Mouse (Mus musculus): ENCODE measurements around the gene Defb21. TPM values are rescaled to one million over a fixed set of nuclear protein-coding genes. Genes with fewer than 3 reads are reported as not detected.
A peak's percentile ranks its signal among the peaks of the same experiment; 100 is the strongest.

The Defb21 gene
- not detected for polyA plus RNA-seq (2021)

DNA sequence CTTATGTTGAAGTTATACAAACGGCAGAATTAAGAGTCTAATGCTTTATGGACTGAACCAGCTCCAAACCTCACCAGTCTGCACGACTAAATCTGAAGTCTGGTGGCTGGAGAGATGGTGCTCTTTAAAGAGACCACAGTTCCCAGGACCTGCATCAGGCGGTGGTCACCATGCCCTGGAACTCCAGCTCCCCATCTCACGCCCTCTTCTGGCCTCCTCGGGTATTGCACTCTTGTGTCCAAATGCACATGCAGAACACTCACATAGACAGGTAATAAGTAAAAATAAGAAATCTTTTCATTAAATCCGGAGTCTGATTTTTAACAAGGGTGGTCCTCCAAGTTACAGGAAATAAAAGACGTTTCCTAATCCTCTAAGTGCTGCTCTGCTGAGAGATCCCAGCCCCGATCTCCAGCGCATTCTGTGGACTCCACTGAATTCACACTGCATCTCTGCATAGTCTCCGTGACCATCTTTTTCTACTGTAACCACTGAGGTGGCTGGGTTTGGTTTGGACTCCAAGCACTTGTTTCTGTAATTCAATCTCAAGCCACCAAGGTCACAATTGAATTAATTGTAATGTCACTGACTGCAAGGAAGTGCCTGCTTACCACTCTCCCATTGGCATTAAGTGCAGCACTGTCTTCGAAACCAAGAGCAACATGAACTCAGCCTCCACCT is at the start of gene Defb21:
Gene Defb21 (plus strand): TSS at position 631 of the 681 bp plus-strand sequence.
- H3K27me3 ChIP-seq, result no peaks in the 10 kb centered on the region
- ATAC-seq, result no peak

GRCm38 (mm10) chr2:152539944-152540710 is 32.4 kb upstream of the Defb21 start, which contains the start of gene Defb29:
Defb29 (minus strand) TSS chr2:152540098.
- peak; percentile 59 for TF ChIP-seq CTCF (IDR thresholded peaks at IDR 0.05)
- ChIA-PET CTCF (interaction anchor here (1.2 to 1.3 kb wide), 2 partner anchors 76 to 90 kb away, joined by 3 read pairs; no protein-coding TSS in a partner anchor), POLR2A (no interaction called here)
- DNase-seq (ENCODE audit: low read depth, low spot score) (no peak), ATAC-seq (no peak)
- H3K27me3 ChIP-seq, result no peaks in the 10 kb centered on the region
- in situ Hi-C loops (cut with MboI; ENCODE audit: low pct_unique_long_range_greater_than_20kb), result no loop called here

More for the DNA sequence above, at the start of gene Defb21:
- ChIA-PET POLR2A (no interaction called here), CTCF (interaction anchor here (1.3 to 1.5 kb wide), 2 partner anchors 13 to 19 kb away, joined by 3 read pairs; no protein-coding TSS in a partner anchor)
- in situ Hi-C loops (cut with MboI; ENCODE audit: low pct_unique_long_range_greater_than_20kb), result no loop called here
- TF ChIP-seq CTCF (IDR thresholded peaks at IDR 0.05), result peak; percentile 59
- DNase-seq (ENCODE audit: low read depth, low spot score), result no peak

- no peak for ATAC-seq
- no peaks in the 10 kb centered on the region for H3K27me3 ChIP-seq
- POLR2A ChIA-PET, result interaction anchor here (1.2 kb wide), 1 partner anchor 27 kb away, joined by 3 read pairs; no protein-coding TSS in a partner anchor
- no peak for TF ChIP-seq CTCF (IDR thresholded peaks at IDR 0.05)
- in situ Hi-C loops (cut with MboI; ENCODE audit: low pct_unique_long_range_greater_than_20kb), result no loop called here
- CTCF ChIA-PET, result interaction anchor here (1.0 to 3.6 kb wide), 5 partner anchors 11 to 74 kb away, joined by 3 to 26 read pairs (median 4); no protein-coding TSS in a partner anchor
- DNase-seq (ENCODE audit: low read depth, low spot score), result no peak
Measured at GRCm38 (mm10) chr2:152541979-152542378, 30.6 kb upstream of the Defb21 start.

DNA sequence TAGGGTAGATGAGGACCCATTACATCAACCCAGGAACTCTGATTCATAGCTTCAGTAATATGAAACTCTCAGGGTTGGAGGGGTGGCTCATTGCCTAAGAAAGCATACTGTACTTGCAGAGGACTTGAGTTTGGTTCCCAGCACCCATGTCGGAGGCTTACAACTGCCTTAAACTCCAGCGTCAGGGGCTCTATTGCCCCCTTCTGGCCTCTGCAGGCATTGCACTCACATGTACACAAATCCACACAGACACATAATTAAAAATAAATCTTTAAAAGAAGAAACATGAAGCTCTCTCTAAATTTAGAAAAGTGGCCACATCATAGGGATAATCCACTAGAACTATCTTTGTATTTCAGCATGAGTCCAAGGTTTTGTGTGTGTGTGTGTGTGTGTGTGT is 29.6 kb upstream of the Defb21 start:
- DNase-seq (ENCODE audit: low read depth, low spot score) (no peak), ATAC-seq (no peak)
- peak; percentile 39 for TF ChIP-seq CTCF (IDR thresholded peaks at IDR 0.05)
- CTCF ChIA-PET, result interaction anchor here (1.1 to 3.6 kb wide), 8 partner anchors 10 to 94 kb away, joined by 3 to 26 read pairs (median 8); partner anchors contain the start of gene Defb28
- POLR2A ChIA-PET, result interaction anchor here (0.6 to 1.2 kb wide), 2 partner anchors 26 to 177 kb away, joined by 3 to 4 read pairs; no protein-coding TSS in a partner anchor
- in situ Hi-C loops (cut with MboI; ENCODE audit: low pct_unique_long_range_greater_than_20kb), result no loop called here
- no peaks in the 10 kb centered on the region for H3K27me3 ChIP-seq

DNA sequence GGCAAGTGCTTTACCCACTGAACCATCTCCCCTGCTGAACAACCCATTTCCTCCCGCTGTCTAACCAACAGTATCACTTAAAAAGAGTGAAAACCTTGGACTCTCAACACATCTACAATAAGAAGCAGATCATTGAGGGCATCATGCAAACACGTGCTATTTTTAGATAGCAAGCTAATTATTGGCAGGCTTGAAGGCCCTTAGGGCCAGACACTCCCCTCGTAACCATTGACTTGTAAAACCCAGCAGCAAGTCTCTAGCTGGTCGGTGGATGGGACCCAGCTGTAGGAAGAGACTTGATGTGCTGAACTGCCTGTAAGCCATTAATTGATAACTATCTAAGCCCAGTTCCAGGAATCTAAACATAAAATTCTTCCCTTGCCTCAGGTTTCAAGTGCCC is 29.1 kb upstream of the Defb21 start:
- POLR2A ChIA-PET, result no interaction called here
- no peaks in the 10 kb centered on the region for H3K27me3 ChIP-seq
- TF ChIP-seq CTCF (IDR thresholded peaks at IDR 0.05), result no peak
- ATAC-seq (no peak), DNase-seq (ENCODE audit: low read depth, low spot score) (no peak)
- in situ Hi-C loops (cut with MboI; ENCODE audit: low pct_unique_long_range_greater_than_20kb), result no loop called here
- CTCF ChIA-PET, result interaction anchor here (1.1 to 3.6 kb wide), 10 partner anchors 10 to 101 kb away, joined by 3 to 26 read pairs (median 10); partner anchors contain the start of genes Defb28 and Gm17416

GRCm38 (mm10) chr2:152544691-152545090 is 27.9 kb upstream of the Defb21 start:
- ATAC-seq (peak; percentile 84), DNase-seq (ENCODE audit: low read depth, low spot score) (peak; percentile 43)
- TF ChIP-seq CTCF (IDR thresholded peaks at IDR 0.05), result peak; percentile 95
- ChIA-PET CTCF (interaction anchor here (0.7 to 3.6 kb wide), 19 partner anchors 9 to 102 kb away, joined by 3 to 26 read pairs (median 4); partner anchors contain the start of genes Defb23 and Gm17416), POLR2A (no interaction called here)
- no peaks in the 10 kb centered on the region for H3K27me3 ChIP-seq
- in situ Hi-C loops (cut with MboI; ENCODE audit: low pct_unique_long_range_greater_than_20kb), result loop anchor here (5.0 kb wide), 1 partner anchor 67 kb away; the partner anchor contains the start of gene Defb20

DNA sequence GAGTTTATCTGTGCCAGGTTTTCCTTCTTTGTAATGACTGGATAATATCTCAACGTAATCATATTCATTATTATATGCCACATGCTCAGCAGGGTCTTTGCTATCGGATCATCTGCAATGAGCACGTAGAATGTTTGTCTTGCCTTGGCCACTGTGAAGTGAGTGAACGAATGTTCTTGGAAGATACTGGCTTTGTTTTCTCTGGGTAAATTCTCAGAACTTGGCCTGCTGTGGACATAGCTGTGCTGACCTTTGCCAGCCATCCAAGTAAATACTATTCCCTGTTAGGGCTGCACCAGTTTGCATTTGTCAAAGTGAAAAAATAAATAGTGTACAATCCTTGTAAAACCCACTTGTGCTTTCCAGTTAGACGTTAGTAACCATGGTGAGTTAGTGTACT is 24.4 kb upstream of the Defb21 start:
- DNase-seq (ENCODE audit: low read depth, low spot score) (no peak), ATAC-seq (no peak)
- POLR2A ChIA-PET, result no interaction called here
- CTCF ChIA-PET, result interaction anchor here (0.7 to 1.6 kb wide), 2 partner anchors 14 to 73 kb away, joined by 3 read pairs; no protein-coding TSS in a partner anchor
- no peaks in the 10 kb centered on the region for H3K27me3 ChIP-seq
- TF ChIP-seq CTCF (IDR thresholded peaks at IDR 0.05), result no peak
- in situ Hi-C loops (cut with MboI; ENCODE audit: low pct_unique_long_range_greater_than_20kb), result loop anchor here (5.0 kb wide), 1 partner anchor 71 kb away; the partner anchor contains the start of gene Defb20

- H3K27me3 ChIP-seq, result no peaks in the 10 kb centered on the region
- no peak for DNase-seq (ENCODE audit: low read depth, low spot score)
- peak; percentile 94 for TF ChIP-seq CTCF (IDR thresholded peaks at IDR 0.05)
- ChIA-PET POLR2A (interaction anchor here (0.6 kb wide), 1 partner anchor 22 kb away, joined by 4 read pairs; no protein-coding TSS in a partner anchor), CTCF (interaction anchor here (0.8 to 4.8 kb wide), 14 partner anchors 10 to 161 kb away, joined by 3 to 26 read pairs (median 4); partner anchors contain the start of gene Defb36)
- in situ Hi-C loops (cut with MboI; ENCODE audit: low pct_unique_long_range_greater_than_20kb), result no loop called here
- ATAC-seq, result peak; percentile 84
Measured at GRCm38 (mm10) chr2:152553774-152554423, 18.6 kb upstream of the Defb21 start.

DNA sequence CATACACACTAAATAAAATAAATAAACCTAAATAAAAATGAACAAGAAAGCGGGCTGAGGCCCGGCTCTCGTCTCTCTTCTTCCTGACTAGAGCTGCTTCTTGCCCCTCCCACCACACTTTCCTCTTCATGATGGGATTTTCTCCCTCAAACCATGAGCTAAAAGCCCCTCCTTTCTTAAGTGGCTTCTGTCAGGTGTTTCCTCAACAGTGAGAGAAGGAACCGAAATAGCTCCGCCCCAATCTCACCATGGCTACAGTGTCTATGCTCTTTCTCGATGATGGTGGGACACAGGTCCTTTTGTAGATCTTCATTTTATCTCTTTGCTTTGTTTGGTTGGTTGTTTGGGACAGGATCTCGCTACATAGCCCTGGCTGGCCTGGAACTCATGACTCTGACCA is 15.9 kb upstream of the Defb21 start:
- DNase-seq (ENCODE audit: low read depth, low spot score) (no peak), ATAC-seq (no peak)
- TF ChIP-seq CTCF (IDR thresholded peaks at IDR 0.05), result no peak
- in situ Hi-C loops (cut with MboI; ENCODE audit: low pct_unique_long_range_greater_than_20kb), result no loop called here
- ChIA-PET POLR2A (interaction anchor here (0.7 kb wide), 1 partner anchor 1378 kb away, joined by 5 read pairs; no protein-coding TSS in a partner anchor), CTCF (interaction anchor here (1.4 to 1.5 kb wide), 3 partner anchors 11 to 30 kb away, joined by 3 read pairs; no protein-coding TSS in a partner anchor)
- no peaks in the 10 kb centered on the region for H3K27me3 ChIP-seq
